In genomic region chr17:88062860-88063580, GRCm38 (mm10) we compare ENCODE assay signal across 7 mouse cellular contexts. TPM values are rescaled to one million over a fixed set of nuclear protein-coding genes. Genes with fewer than 3 reads are reported as not detected.
DNase-seq lines count a peak whose midpoint lies in the region; ATAC-seq lines count a peak whose summit lies in the region.

No protein-coding gene starts in this region.

- no peak overlapping the region for H3K27ac ChIP-seq in lung, embryonic 16.5 days (ENCODE audit: low read length)
- H3K27ac ChIP-seq in forebrain, embryonic 11.5 days (ENCODE audit: low read depth, low read length): no peak overlapping the region
- H3K27ac ChIP-seq in limb, embryonic 12.5 days: no peak overlapping the region
- no peak overlapping the region for H3K27ac ChIP-seq in stomach, embryonic 15.5 days

- ATAC-seq in lung, embryonic 16.5 days (ENCODE audit: low read depth): no peak
- ATAC-seq in forebrain, embryonic 11.5 days (replicated peaks; ENCODE audit: low FRiP score): no peak
- no peak for ATAC-seq in limb, embryonic 12.5 days (ENCODE audit: insufficient number of reproducible peaks, insufficient read depth, low FRiP score, low TSS enrichment, low read depth)
- no peak for ATAC-seq in stomach, embryonic 15.5 days (ENCODE audit: insufficient read depth, low FRiP score, low read depth)

- H3K4me3 ChIP-seq in lung, embryonic 16.5 days (ENCODE audit: low read length): peak overlapping the region; percentile 99
- H3K4me3 ChIP-seq in forebrain, embryonic 11.5 days (ENCODE audit: low read depth, low read length): peak overlapping the region; percentile 99
- H3K4me3 ChIP-seq in limb, embryonic 12.5 days (replicated peaks): peak overlapping the region; percentile 97
- peak overlapping the region; percentile 78 for H3K4me3 ChIP-seq in stomach, embryonic 15.5 days (replicated peaks)

- no peaks in the 10 kb centered on the region for H3K27me3 ChIP-seq in lung, embryonic 16.5 days (ENCODE audit: control insufficient read depth, insufficient read depth, low read depth, low read length)
- H3K27me3 ChIP-seq in forebrain, embryonic 11.5 days (ENCODE audit: control insufficient read depth, insufficient read depth, low read length): no peaks in the 10 kb centered on the region
- H3K27me3 ChIP-seq in limb, embryonic 12.5 days: no peaks in the 10 kb centered on the region
- H3K27me3 ChIP-seq in stomach, embryonic 15.5 days (replicated peaks): no peaks in the 10 kb centered on the region

- peak overlapping the region; percentile 58 for H3K9ac ChIP-seq in lung, embryonic 16.5 days (ENCODE audit: low read length)
- H3K9ac ChIP-seq in forebrain, embryonic 11.5 days (ENCODE audit: low read length): peak overlapping the region; percentile 39; the same call in 1 of the 2 replicates
- H3K9ac ChIP-seq in limb, embryonic 12.5 days (replicated peaks): peak overlapping the region; percentile 100
- H3K9ac ChIP-seq in stomach, embryonic 15.5 days: no peak overlapping the region; the same call in 1 of the 2 replicates

- peak overlapping the region; percentile 75 for H3K4me2 ChIP-seq in lung, embryonic 16.5 days (ENCODE audit: low read depth, low read length)
- peak overlapping the region; percentile 73 for H3K4me2 ChIP-seq in forebrain, embryonic 11.5 days (ENCODE audit: low read depth, low read length, severe bottlenecking)
- H3K4me2 ChIP-seq in limb, embryonic 12.5 days: peak overlapping the region; percentile 69
- H3K4me2 ChIP-seq in stomach, embryonic 15.5 days: peak overlapping the region; percentile 68

- H3K36me3 ChIP-seq in lung, embryonic 16.5 days (ENCODE audit: control insufficient read depth, insufficient read depth, low read length): no peaks in the 10 kb centered on the region
- no peaks in the 10 kb centered on the region for H3K36me3 ChIP-seq in forebrain, embryonic 11.5 days (ENCODE audit: control insufficient read depth, insufficient read depth, low read length)
- no peaks in the 10 kb centered on the region for H3K36me3 ChIP-seq in limb, embryonic 12.5 days
- H3K36me3 ChIP-seq in stomach, embryonic 15.5 days: no peaks in the 10 kb centered on the region

- no peak for DNase-seq in lung, postnatal 10 days
- DNase-seq in forebrain, embryonic 11.5 days (ENCODE audit: low spot score): no peak
- no peak for DNase-seq in MN1 (ENCODE audit: low spot score)
- no peak for DNase-seq in layer of hippocampus, adult 9-11 months

- WGBS in lung, embryonic 16.5 days: 13% methylated on average over 8 of the region's 8 CpGs
- 43% methylated on average over 8 of the region's 8 CpGs for WGBS in forebrain, embryonic 11.5 days
- WGBS in limb, embryonic 12.5 days: 39% methylated on average over 8 of the region's 8 CpGs
- WGBS in stomach, embryonic 15.5 days: 22% methylated on average over 8 of the region's 8 CpGs

- H3K9me3 ChIP-seq in lung, embryonic 16.5 days (ENCODE audit: control insufficient read depth, low read length): no peaks in the 10 kb centered on the region
- no peaks in the 10 kb centered on the region for H3K9me3 ChIP-seq in forebrain, embryonic 11.5 days (ENCODE audit: control insufficient read depth, low read length)
- H3K9me3 ChIP-seq in limb, embryonic 12.5 days: 0 out of 2 replicates have a peak, but pooled peaks cover 4% of the 10 kb centered on the region
- H3K9me3 ChIP-seq in stomach, embryonic 15.5 days: no peaks in the 10 kb centered on the region

- H3K4me1 ChIP-seq in lung, embryonic 16.5 days (replicated peaks; ENCODE audit: control insufficient read depth, insufficient read depth, low read length): peaks cover 17% of the 10 kb centered on the region
- no peaks in the 10 kb centered on the region; the same call in 1 of the 2 replicates for H3K4me1 ChIP-seq in forebrain, embryonic 11.5 days (replicated peaks; ENCODE audit: control insufficient read depth, insufficient read depth, low read length)
- H3K4me1 ChIP-seq in limb, embryonic 12.5 days (replicated peaks): peaks cover 13% of the 10 kb centered on the region
- H3K4me1 ChIP-seq in stomach, embryonic 15.5 days: peaks cover 8% of the 10 kb centered on the region; the same call in 1 of the 2 replicates

RNA-seq across cellular contexts. Expression of gene Fbxo11, which starts 2.1 kb away (rescaled TPM):
- polyA plus RNA-seq in lung, embryonic 16.5 days (2015; fragmentation: Nextera tagmentation; extraction: Ambion mirVana): 13.6 and 15.1 TPM in 2 replicates
- 40.0 and 41.1 TPM in 2 replicates for polyA plus RNA-seq in forebrain, embryonic 11.5 days (2014; fragmentation: Nextera tagmentation; extraction: Ambion mirVana)
- polyA plus RNA-seq in limb, embryonic 12.5 days (2016; fragmentation: Nextera tagmentation; extraction: Ambion mirVana): 23.5 and 29.1 TPM in 2 replicates
- polyA plus RNA-seq in stomach, embryonic 15.5 days (2015; fragmentation: Nextera tagmentation; extraction: Ambion mirVana): 15.2 and 16.3 TPM in 2 replicates
